Mouse (Mus musculus): ENCODE measurements around the gene Gldc.

GRCm38 (mm10) chr19:30090163-30090562, 85.1 kb downstream of the Gldc start:
- TF ChIP-seq CTCF (IDR thresholded peaks at IDR 0.05; ENCODE audit: low read depth, low read length) (no peak), POLR2AphosphoS5 (IDR thresholded peaks at IDR 0.05; ENCODE audit: insufficient replicate concordance, low read depth, low read length) (no peak), GATA1 (IDR thresholded peaks at IDR 0.05; ENCODE audit: borderline replicate concordance, low read length) (no peak)

Measured in G1E (cell line).